Mouse (Mus musculus) hindbrain, embryonic 12.5 days (tissue): Measurements from ENCODE around the gene Hmcn2. TPM values are rescaled to one million over a fixed set of nuclear protein-coding genes. Genes with fewer than 3 reads are reported as not detected.

ENCODE experiments used
- ATAC-seq: fragments of 200-750 bp; cut with Nextera tagmentation; 2 replicates; pipeline ENCODE4 v1.8.0; 2017; ENCODE audit warnings: moderate TSS enrichment; ENCODE audit not compliant: low FRiP score
- H3K27ac ChIP-seq: fragments of 300-500 bp; sonication (generic); 2 replicates; pipeline ENCODE4 v1.5.1; 2016; ENCODE audit warnings: mild to moderate bottlenecking
- H3K27me3 ChIP-seq: fragments of 300-500 bp; sonication (generic); 2 replicates; pipeline ENCODE4 v1.6.1; 2016; ENCODE audit warnings: mild to moderate bottlenecking
- H3K36me3 ChIP-seq: fragments of 300-500 bp; sonication (generic); 2 replicates; pipeline ENCODE4 v1.6.1; 2016; ENCODE audit warnings: mild to moderate bottlenecking
- H3K4me1 ChIP-seq: fragments of 300-500 bp; sonication (generic); 2 replicates; pipeline ENCODE4 v1.6.1; 2016
- H3K4me2 ChIP-seq: fragments of 300-500 bp; sonication (generic); replicated peaks from 2 replicates; pipeline ENCODE4 v1.6.1; 2016; ENCODE audit warnings: mild to moderate bottlenecking
- H3K4me3 ChIP-seq: fragments of 300-500 bp; sonication (generic); 2 replicates; pipeline ENCODE4 v1.5.1; 2016; ENCODE audit warnings: mild to moderate bottlenecking
- H3K9ac ChIP-seq: fragments of 300-500 bp; sonication (generic); 2 replicates; pipeline ENCODE4 v1.6.1; 2016; ENCODE audit warnings: mild to moderate bottlenecking, moderate library complexity
- H3K9me3 ChIP-seq: fragments of 300-500 bp; sonication (generic); replicated peaks from 2 replicates; pipeline ENCODE4 v1.6.1; 2016; ENCODE audit warnings: mild to moderate bottlenecking
- WGBS: fragments of 180-500 bp; shearing (Covaris S2); methylation state at CpG from one replicate; pipeline ENCODE4 v1.1.7; 2016; 5-methylcytosine and 5-hydroxymethylcytosine counted together
- polyA plus RNA-seq: library from polyadenylated mRNA; unstranded; fragments of >200 nt; fragmentation: Nextera tagmentation; extraction: Ambion mirVana; gene quantifications from 2 replicates; pipeline ENCODE4 v1.2.1, GENCODE M21; 2016

Hmcn2 gene
- polyA plus RNA-seq, 1 experiment from 2014 or later = 0.30 TPM

- no peak overlapping the region for H3K9ac ChIP-seq
- peaks cover 39% of the 10 kb centered on the region for H3K4me1 ChIP-seq
- H3K27ac ChIP-seq = no peak overlapping the region
- 26% methylated on average over 3 of the region's 3 CpGs for WGBS
- no peaks in the 10 kb centered on the region for H3K36me3 ChIP-seq
- H3K4me2 ChIP-seq = no peak overlapping the region
- peaks cover 21% of the 10 kb centered on the region; the same call in 1 of the 2 replicates for H3K27me3 ChIP-seq
- no peaks in the 10 kb centered on the region for H3K9me3 ChIP-seq
- ATAC-seq = no peak
- H3K4me3 ChIP-seq = no peak overlapping the region
These were observed 136.4 kb downstream of the Hmcn2 start for GRCm38 (mm10) chr2:31450661-31451060.

- Histone ChIP-seq H3K9me3 (no peaks in the 10 kb centered on the region), H3K27ac (no peak overlapping the region), H3K4me3 (no peak overlapping the region), H3K4me1 (peaks cover 39% of the 10 kb centered on the region), H3K27me3 (peaks cover 22% of the 10 kb centered on the region; the same call in 1 of the 2 replicates), H3K36me3 (no peaks in the 10 kb centered on the region), H3K9ac (no peak overlapping the region), H3K4me2 (no peak overlapping the region)
- ATAC-seq = no peak
- WGBS = 57% methylated on average over 1 of the region's 1 CpGs
These were observed 137.3 kb downstream of the Hmcn2 start for GRCm38 (mm10) chr2:31451530-31451929.

GRCm38 (mm10) chr2:31453011-31453410 lies 138.8 kb downstream of the Hmcn2 start:
- H3K4me1 ChIP-seq = peaks cover 39% of the 10 kb centered on the region
- WGBS = 79% methylated on average over 13 of the region's 13 CpGs
- no peak overlapping the region for H3K4me3 ChIP-seq
- H3K36me3 ChIP-seq = no peaks in the 10 kb centered on the region
- H3K27me3 ChIP-seq = peaks cover 34% of the 10 kb centered on the region
- no peak overlapping the region for H3K27ac ChIP-seq
- no peak overlapping the region for H3K4me2 ChIP-seq
- no peak overlapping the region for H3K9ac ChIP-seq
- no peak for ATAC-seq
- H3K9me3 ChIP-seq = no peaks in the 10 kb centered on the region

GRCm38 (mm10) chr2:31453559-31454177 lies 139.5 kb downstream of the Hmcn2 start:
- no peaks in the 10 kb centered on the region for H3K36me3 ChIP-seq
- no peak overlapping the region for H3K4me3 ChIP-seq
- peaks cover 40% of the 10 kb centered on the region for H3K27me3 ChIP-seq
- H3K27ac ChIP-seq = no peak overlapping the region
- WGBS = 38% methylated on average over 11 of the region's 11 CpGs
- ATAC-seq = no peak
- H3K4me1 ChIP-seq = peaks cover 36% of the 10 kb centered on the region
- H3K9me3 ChIP-seq = no peaks in the 10 kb centered on the region
- no peak overlapping the region for H3K9ac ChIP-seq
- no peak overlapping the region for H3K4me2 ChIP-seq

- Histone ChIP-seq H3K27me3 (peaks cover 46% of the 10 kb centered on the region), H3K36me3 (no peaks in the 10 kb centered on the region), H3K4me2 (no peak overlapping the region), H3K27ac (no peak overlapping the region), H3K9ac (no peak overlapping the region), H3K9me3 (no peaks in the 10 kb centered on the region), H3K4me1 (peaks cover 30% of the 10 kb centered on the region), H3K4me3 (no peak overlapping the region)
- 73% methylated on average over 8 of the region's 8 CpGs for WGBS
- no peak for ATAC-seq
These were observed 140.1 kb downstream of the Hmcn2 start for GRCm38 (mm10) chr2:31454280-31454679.

GRCm38 (mm10) chr2:31455418-31455817 lies 141.2 kb downstream of the Hmcn2 start:
- Histone ChIP-seq H3K4me3 (no peak overlapping the region), H3K4me1 (peaks cover 24% of the 10 kb centered on the region), H3K9ac (no peak overlapping the region), H3K9me3 (no peaks in the 10 kb centered on the region), H3K27ac (no peak overlapping the region), H3K27me3 (peaks cover 58% of the 10 kb centered on the region), H3K36me3 (no peaks in the 10 kb centered on the region), H3K4me2 (no peak overlapping the region)
- WGBS = 85% methylated on average over 7 of the region's 7 CpGs
- no peak for ATAC-seq

GRCm38 (mm10) chr2:31458460-31458859 lies 144.2 kb downstream of the Hmcn2 start:
- H3K36me3 ChIP-seq = no peaks in the 10 kb centered on the region
- H3K9me3 ChIP-seq = no peaks in the 10 kb centered on the region
- no peak overlapping the region for H3K4me2 ChIP-seq
- H3K27me3 ChIP-seq = peaks cover 68% of the 10 kb centered on the region
- WGBS = 40% methylated on average over 5 of the region's 5 CpGs
- ATAC-seq = no peak
- no peak overlapping the region for H3K27ac ChIP-seq
- H3K4me3 ChIP-seq = no peak overlapping the region
- no peak overlapping the region for H3K9ac ChIP-seq
- H3K4me1 ChIP-seq = peaks cover 15% of the 10 kb centered on the region

- H3K4me3 ChIP-seq = no peak overlapping the region
These were observed 145.0 kb downstream of the Hmcn2 start for GRCm38 (mm10) chr2:31458989-31459936.

GRCm38 (mm10) chr2:31460025-31460571 lies 145.9 kb downstream of the Hmcn2 start:
- H3K27me3 ChIP-seq = peaks cover 82% of the 10 kb centered on the region
- H3K4me3 ChIP-seq = peak overlapping the region; percentile 42
- H3K4me1 ChIP-seq = peaks cover 6% of the 10 kb centered on the region
- peak overlapping the region; percentile 65 for H3K9ac ChIP-seq
- WGBS = 0% methylated on average over 46 of the region's 48 CpGs
- no peaks in the 10 kb centered on the region for H3K9me3 ChIP-seq
- ATAC-seq = 0 out of 2 replicates have a peak, but pooled peaks have one; percentile 38
- no peak overlapping the region for H3K27ac ChIP-seq
- H3K36me3 ChIP-seq = no peaks in the 10 kb centered on the region
- H3K4me2 ChIP-seq = peak overlapping the region; percentile 69

More at GRCm38 (mm10) chr2:31458989-31459936, 145.0 kb downstream of the Hmcn2 start:
- no peak for ATAC-seq
- Histone ChIP-seq H3K9ac (no peak overlapping the region), H3K9me3 (no peaks in the 10 kb centered on the region), H3K4me2 (peak overlapping the region; percentile 69; the same call in 1 of the 2 replicates), H3K36me3 (no peaks in the 10 kb centered on the region), H3K4me1 (peaks cover 8% of the 10 kb centered on the region), H3K27me3 (peaks cover 75% of the 10 kb centered on the region), H3K27ac (no peak overlapping the region)
- WGBS = 37% methylated on average over 16 of the region's 16 CpGs

GRCm38 (mm10) chr2:31460920-31461319 lies 146.7 kb downstream of the Hmcn2 start:
- no peak overlapping the region for H3K27ac ChIP-seq
- H3K4me1 ChIP-seq = peaks cover 6% of the 10 kb centered on the region
- H3K27me3 ChIP-seq = peaks cover 77% of the 10 kb centered on the region
- no peak overlapping the region for H3K4me2 ChIP-seq
- no peaks in the 10 kb centered on the region for H3K9me3 ChIP-seq
- no peaks in the 10 kb centered on the region for H3K36me3 ChIP-seq
- 81% methylated on average over 7 of the region's 7 CpGs for WGBS
- no peak overlapping the region; the same call in 1 of the 2 replicates for H3K4me3 ChIP-seq
- H3K9ac ChIP-seq = no peak overlapping the region
- no peak for ATAC-seq

GRCm38 (mm10) chr2:31462051-31462450 lies 147.8 kb downstream of the Hmcn2 start:
- Histone ChIP-seq H3K4me3 (no peak overlapping the region), H3K27me3 (peaks cover 80% of the 10 kb centered on the region), H3K4me2 (no peak overlapping the region), H3K27ac (no peak overlapping the region), H3K9ac (no peak overlapping the region), H3K4me1 (peaks cover 6% of the 10 kb centered on the region), H3K36me3 (no peaks in the 10 kb centered on the region), H3K9me3 (no peaks in the 10 kb centered on the region)
- 33% methylated on average over 8 of the region's 8 CpGs for WGBS
- no peak for ATAC-seq

- WGBS = 87% methylated on average over 7 of the region's 7 CpGs
- Histone ChIP-seq H3K4me2 (no peak overlapping the region), H3K9me3 (no peaks in the 10 kb centered on the region), H3K4me1 (peaks cover 6% of the 10 kb centered on the region), H3K27me3 (peaks cover 76% of the 10 kb centered on the region), H3K9ac (no peak overlapping the region), H3K36me3 (no peaks in the 10 kb centered on the region), H3K4me3 (no peak overlapping the region), H3K27ac (no peak overlapping the region)
- ATAC-seq = no peak
These were observed 149.0 kb downstream of the Hmcn2 start for GRCm38 (mm10) chr2:31463253-31463652.
